Mouse (Mus musculus) A20 (cell line): ENCODE results near the gene Usf1.

Source experiments
- DNase-seq: peaks from one replicate; pipeline ENCODE4 v3.0.0-alpha.2; 2011; ENCODE audit warnings: low read depth, low spot score

The Usf1 gene

GRCm38 (mm10) chr1:171418660-171419059 lies 7.5 kb downstream of the Usf1 start, which contains the start of gene Tstd1:
Tstd1 (plus strand) TSS chr1:171418872.
- DNase-seq = no peak

- DNase-seq = no peak
Observed at GRCm38 (mm10) chr1:171419291-171419882, 8.3 kb downstream of the Usf1 start.

- no peak for DNase-seq
Observed at GRCm38 (mm10) chr1:171419905-171420304, 8.8 kb downstream of the Usf1 start.

GRCm38 (mm10) chr1:171422504-171423095 lies 11.5 kb downstream of the Usf1 start:
- DNase-seq = no peak

GRCm38 (mm10) chr1:171424638-171425037 lies 13.5 kb downstream of the Usf1 start:
- no peak for DNase-seq

GRCm38 (mm10) chr1:171425126-171425525 lies 14.0 kb downstream of the Usf1 start:
- no peak for DNase-seq

- DNase-seq = no peak
Observed at GRCm38 (mm10) chr1:171432158-171432557, 21.0 kb downstream of the Usf1 start.

GRCm38 (mm10) chr1:171435288-171435814 lies 24.2 kb downstream of the Usf1 start:
- no peak for DNase-seq

GRCm38 (mm10) chr1:171435974-171436373 lies 24.9 kb downstream of the Usf1 start:
- DNase-seq = no peak

- no peak for DNase-seq
Observed at GRCm38 (mm10) chr1:171437264-171438013, 26.3 kb downstream of the Usf1 start, which contains the start of gene F11r. F11r (plus strand) TSS chr1:171437535.

- DNase-seq = no peak
Observed at GRCm38 (mm10) chr1:171438014-171438670, 27.0 kb downstream of the Usf1 start.

GRCm38 (mm10) chr1:171439072-171439471 lies 28.0 kb downstream of the Usf1 start:
- DNase-seq = no peak

GRCm38 (mm10) chr1:171440025-171440725 lies 29.1 kb downstream of the Usf1 start:
- no peak for DNase-seq

GRCm38 (mm10) chr1:171441466-171442412 lies 30.6 kb downstream of the Usf1 start:
- DNase-seq = peak; percentile 18

GRCm38 (mm10) chr1:171442413-171442760 lies 31.3 kb downstream of the Usf1 start:
- DNase-seq = no peak

- DNase-seq = no peak
Observed at GRCm38 (mm10) chr1:171445050-171445449, 33.9 kb downstream of the Usf1 start.

GRCm38 (mm10) chr1:171446854-171447253 lies 35.7 kb downstream of the Usf1 start:
- DNase-seq = no peak

GRCm38 (mm10) chr1:171447692-171448091 lies 36.6 kb downstream of the Usf1 start:
- no peak for DNase-seq

- DNase-seq = no peak
Observed at GRCm38 (mm10) chr1:171450062-171450461, 38.9 kb downstream of the Usf1 start.

- no peak for DNase-seq
Observed at GRCm38 (mm10) chr1:171451001-171451400, 39.9 kb downstream of the Usf1 start.
